Mouse (Mus musculus) B cell, adult 2 months (primary cell): ENCODE measurements at regions not wholly inside any gene's neighbourhood (a gene's known extent, or its start where the extent isn't known, plus 50 kb on each side); places are given as distances from the start of the nearest gene placed in this dataset.

Experiments used
- DNase-seq, 2 experiments: peaks; one replicate each; pipeline ENCODE4 v3.0.0; 2022

DNA sequence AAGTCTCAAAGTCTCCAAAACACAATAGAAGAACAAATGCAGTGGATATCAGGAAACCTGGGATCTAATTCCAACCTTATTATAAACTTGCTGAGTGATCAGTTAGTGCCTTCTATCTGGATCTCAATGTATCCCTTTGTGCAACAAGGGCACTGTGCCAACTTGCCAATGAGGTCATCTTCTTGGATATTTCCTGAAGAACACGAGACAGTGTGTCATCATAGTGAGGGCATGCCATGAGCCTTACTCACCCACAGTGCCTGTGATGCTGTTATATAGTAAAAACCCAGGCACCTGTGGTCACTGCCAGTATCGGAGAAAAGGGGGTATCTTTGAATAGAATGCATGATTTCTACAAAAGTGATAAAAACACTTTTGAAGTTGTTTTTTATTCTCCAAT lies 60.2 kb upstream of the Cd34 start:
- DNase-seq, result no peak

DNA sequence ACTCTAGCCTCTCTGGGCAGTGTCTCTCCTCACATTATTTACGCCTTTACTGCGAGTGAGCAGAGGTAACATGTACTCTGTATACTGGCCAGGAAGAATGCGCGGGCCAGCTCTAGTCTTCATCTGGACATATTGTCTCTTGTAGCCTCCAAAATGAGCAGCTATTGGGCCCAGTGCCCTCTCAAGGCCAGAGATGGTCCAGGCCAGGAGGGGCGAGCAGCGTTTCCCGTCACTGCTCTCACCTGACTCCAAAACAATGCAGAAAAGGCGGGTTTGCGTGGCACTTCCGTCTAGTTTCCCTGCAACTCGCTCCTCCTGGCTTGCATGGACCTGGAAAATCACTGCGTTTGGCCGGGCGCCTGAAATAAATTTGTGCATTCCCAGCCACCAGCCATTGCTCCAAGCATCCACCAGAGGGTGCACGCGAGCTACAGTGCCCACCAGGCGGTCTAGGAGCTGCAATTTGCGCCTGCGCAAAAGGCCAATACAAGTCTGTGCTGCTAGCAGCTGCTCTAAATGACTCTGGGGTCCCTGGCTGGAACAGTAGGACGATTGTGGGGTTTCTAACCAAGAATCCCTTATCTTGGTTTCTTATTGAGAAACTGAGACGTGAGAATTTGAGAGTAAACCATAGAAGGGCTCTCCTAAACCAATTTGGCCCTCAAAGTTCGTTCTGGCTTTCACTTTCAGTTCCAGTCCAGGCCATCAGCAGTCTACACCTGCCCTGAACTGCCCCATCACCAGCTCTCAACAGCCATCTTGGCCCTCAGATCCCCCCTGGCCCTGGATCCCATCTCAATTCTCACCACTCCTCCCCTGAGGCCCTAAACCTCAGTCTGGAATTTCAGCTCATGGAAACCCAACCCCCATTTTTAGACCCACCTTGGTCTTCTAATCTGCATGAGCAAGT lies 59.0 kb upstream of the Cd34 start:
- DNase-seq, result peak; percentile 94 to 95

DNA sequence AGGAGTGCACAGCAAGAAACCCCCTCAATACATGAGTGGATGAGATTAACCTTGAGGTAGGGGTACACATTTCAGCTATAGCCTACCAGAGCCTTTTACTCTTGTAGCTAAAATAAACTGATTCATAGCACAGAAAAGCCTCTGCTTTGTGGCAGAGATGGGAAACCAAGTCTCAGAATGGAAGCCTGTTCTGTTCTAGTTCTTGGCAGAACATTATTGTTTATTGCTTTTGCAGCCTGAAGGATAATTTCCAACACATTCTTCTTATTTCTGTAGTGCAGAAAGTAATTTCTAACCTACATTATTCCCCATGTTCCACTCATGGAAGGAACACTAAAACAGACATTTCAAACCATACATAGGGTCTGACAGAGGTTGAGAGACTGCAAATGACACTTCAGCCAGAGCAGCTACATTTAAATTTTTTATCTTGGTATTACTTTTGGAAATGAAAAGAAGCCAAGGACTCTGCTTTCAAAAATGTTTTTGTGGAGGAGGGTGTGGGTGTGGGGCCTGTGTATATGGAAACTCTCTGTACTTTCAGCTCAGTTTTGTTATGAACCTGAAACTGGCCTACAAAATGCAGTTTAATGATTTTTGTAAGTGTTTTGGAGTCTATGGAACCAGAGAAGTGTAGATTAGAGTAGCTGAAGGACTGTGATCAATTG lies 56.9 kb upstream of the Cd34 start:
- no peak for DNase-seq

DNA sequence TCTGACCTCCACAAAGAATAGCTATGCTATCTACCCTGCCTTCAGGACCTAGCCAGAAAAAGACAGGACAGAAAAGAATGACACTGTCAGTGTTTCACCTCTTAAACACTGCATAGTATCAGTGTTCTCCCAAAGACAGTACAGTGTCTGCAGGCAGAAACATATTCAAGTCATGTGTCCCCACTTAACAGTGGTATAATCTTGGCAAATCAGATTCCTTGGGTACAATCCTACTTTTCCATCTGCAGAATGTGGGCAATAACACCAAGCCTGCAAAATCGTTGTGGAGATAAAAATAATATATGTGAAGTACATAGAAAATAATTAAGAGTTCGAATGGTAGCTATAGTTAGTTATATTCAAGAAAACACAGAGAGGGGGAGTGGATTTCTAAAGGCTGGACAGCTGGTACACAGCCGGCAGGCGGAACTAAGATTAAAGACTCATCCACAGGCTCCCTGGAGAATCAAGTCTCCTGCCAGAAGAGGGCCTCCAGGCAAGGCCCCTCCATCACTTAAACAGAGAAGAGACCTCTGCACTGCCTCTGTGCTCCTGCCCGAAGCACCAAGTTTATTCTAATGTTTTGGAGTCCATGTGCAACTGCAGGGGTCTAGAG lies 53.4 kb upstream of the Cd34 start:
- DNase-seq, result no peak

DNA sequence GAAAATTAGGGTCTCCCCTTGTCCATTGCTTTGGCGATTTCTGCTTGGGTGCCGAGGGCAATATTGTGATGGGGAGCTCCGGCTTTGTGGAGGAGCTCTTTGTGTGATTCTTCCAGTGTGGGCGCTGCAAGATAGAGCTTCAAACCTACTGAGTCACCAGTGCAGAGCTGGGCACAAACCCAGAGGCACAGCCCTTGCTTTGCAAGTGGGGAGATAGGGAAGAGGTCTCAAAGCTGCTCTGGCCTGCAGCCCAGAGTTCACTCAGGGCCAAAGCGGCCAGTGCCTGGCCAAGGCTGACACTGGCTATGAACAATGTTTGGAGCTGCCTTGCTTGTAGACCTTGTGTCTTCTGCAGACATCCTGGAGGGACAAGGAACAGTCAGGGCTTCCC lies 52.9 kb upstream of the Cd34 start:
- DNase-seq, result no peak
